Comparison of ENCODE assay signal across 15 mouse cellular contexts in the genomic region with DNA sequence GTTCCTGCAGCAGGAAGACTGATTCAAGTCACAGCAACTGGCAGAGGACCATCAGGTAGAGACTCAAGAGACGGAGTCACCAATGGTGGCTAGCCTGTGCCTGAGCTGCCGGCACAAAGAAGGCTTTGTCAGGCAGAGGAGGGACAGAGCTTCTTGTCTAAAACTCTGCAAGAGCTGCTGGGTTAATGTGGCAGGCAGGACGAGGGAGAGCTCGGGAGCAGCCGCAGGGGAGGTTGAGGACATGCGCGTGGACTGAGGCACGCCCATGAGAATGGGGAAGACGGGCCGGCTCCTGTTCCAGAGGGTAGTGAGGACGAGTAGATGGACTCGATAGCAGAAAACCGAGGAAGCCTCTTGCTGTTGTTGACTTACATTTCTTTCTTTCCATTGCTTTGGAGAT.
"Had no signal": no experiment of that assay in that cellular context is flagged by ENCODE, and none has a peak within 500 bp of the region (broad histone marks: within the 10 kb centered on the region; RNA-seq: fewer than 3 reads in every experiment).

No protein-coding gene starts in this region.

- H3K36me3 ChIP-seq: limb, embryonic 12.5 days; midbrain, embryonic 12.5 days; stomach, embryonic 15.5 days had no signal

- H3K4me3 ChIP-seq: limb, embryonic 12.5 days; midbrain, embryonic 12.5 days; stomach, embryonic 15.5 days had no signal

- H3K27me3 ChIP-seq: limb, embryonic 12.5 days; midbrain, embryonic 12.5 days; stomach, embryonic 15.5 days had no signal

- ATAC-seq: lung, postnatal 0 days had no signal

- H3K4me2 ChIP-seq: limb, embryonic 12.5 days; midbrain, embryonic 12.5 days; stomach, embryonic 15.5 days had no signal

- H3K9ac ChIP-seq: limb, embryonic 12.5 days; midbrain, embryonic 12.5 days; stomach, embryonic 15.5 days had no signal

- H3K27ac ChIP-seq: kidney, postnatal 0 days; limb, embryonic 12.5 days; macrophage; midbrain, embryonic 12.5 days; stomach, embryonic 15.5 days had no signal

- H3K4me1 ChIP-seq: stomach, embryonic 15.5 days had no signal

- H3K9me3 ChIP-seq: limb, embryonic 12.5 days; midbrain, embryonic 12.5 days; stomach, embryonic 15.5 days had no signal

- DNase-seq: kidney, adult 11 months; kidney, adult 9 months; kidney, postnatal 36 days; layer of hippocampus, adult 9-11 months; layer of hippocampus, postnatal 36 days; lung, adult 2 months; right cerebral cortex, postnatal 4 days; spleen, adult 18-20 months; thymus, postnatal 36 days had no signal
